ENCODE assay signal across 8 mouse cellular contexts in genomic region chr19:41442608-41442969, GRCm38 (mm10). TPM values are rescaled to one million over a fixed set of nuclear protein-coding genes. Genes with fewer than 3 reads are reported as not detected.
DNase-seq lines count a peak whose midpoint lies in the region; ATAC-seq and TF ChIP-seq lines count a peak whose summit lies in the region.

No protein-coding gene starts in this region.

- ATAC-seq in forebrain, embryonic 13.5 days = no peak
- ATAC-seq in hindbrain, embryonic 12.5 days (ENCODE audit: low FRiP score) = no peak
- ATAC-seq in limb, embryonic 12.5 days (ENCODE audit: insufficient number of reproducible peaks, insufficient read depth, low FRiP score, low TSS enrichment, low read depth) = no peak
- no peak for ATAC-seq in midbrain, embryonic 11.5 days (ENCODE audit: low FRiP score)

- H3K9ac ChIP-seq in forebrain, embryonic 13.5 days = no peak overlapping the region
- H3K9ac ChIP-seq in hindbrain, embryonic 12.5 days = no peak overlapping the region
- no peak overlapping the region for H3K9ac ChIP-seq in limb, embryonic 12.5 days (replicated peaks)
- no peak overlapping the region for H3K9ac ChIP-seq in midbrain, embryonic 11.5 days (ENCODE audit: low read length)

- no peaks in the 10 kb centered on the region for H3K9me3 ChIP-seq in forebrain, embryonic 13.5 days (replicated peaks)
- no peaks in the 10 kb centered on the region for H3K9me3 ChIP-seq in hindbrain, embryonic 12.5 days (replicated peaks)
- no peaks in the 10 kb centered on the region for H3K9me3 ChIP-seq in limb, embryonic 12.5 days
- H3K9me3 ChIP-seq in midbrain, embryonic 11.5 days (ENCODE audit: control insufficient read depth, low read length) = no peaks in the 10 kb centered on the region

- DNase-seq in heart, adult 11 months = peak; percentile 92
- DNase-seq in heart, postnatal 25 days (ENCODE audit: low spot score) = no peak
- DNase-seq in midbrain, embryonic 11.5 days (ENCODE audit: low spot score, missing footprints) = peak; percentile 92
- DNase-seq in spleen, postnatal 4 days (ENCODE audit: low spot score in 2 of 2) = peak; percentile 73 to 93

- TF ChIP-seq CTCF in bone marrow macrophage, adult 2 months (IDR thresholded peaks at IDR 0.05; ENCODE audit: low read depth, low read length) = peak; percentile 99

- intact Hi-C loops in heart, postnatal 25 days (cut with DNase I) = no loop called here

- peak overlapping the region; percentile 53 for H3K4me3 ChIP-seq in bone marrow macrophage, adult 2 months (ENCODE audit: insufficient read depth, low read length)
- no peak overlapping the region for H3K4me3 ChIP-seq in forebrain, embryonic 13.5 days
- no peak overlapping the region for H3K4me3 ChIP-seq in hindbrain, embryonic 12.5 days
- peak overlapping the region; percentile 27 for H3K4me3 ChIP-seq in limb, embryonic 12.5 days (replicated peaks)
- no peak overlapping the region for H3K4me3 ChIP-seq in midbrain, embryonic 11.5 days (ENCODE audit: low read depth, low read length)

- no peak overlapping the region for H3K27ac ChIP-seq in bone marrow macrophage, adult 2 months (ENCODE audit: insufficient read depth, low read depth, low read length)
- no peak overlapping the region for H3K27ac ChIP-seq in forebrain, embryonic 13.5 days
- H3K27ac ChIP-seq in hindbrain, embryonic 12.5 days = no peak overlapping the region
- no peak overlapping the region for H3K27ac ChIP-seq in limb, embryonic 12.5 days
- H3K27ac ChIP-seq in midbrain, embryonic 11.5 days (ENCODE audit: low read depth, low read length) = no peak overlapping the region

- peaks cover 9% of the 10 kb centered on the region for H3K27me3 ChIP-seq in forebrain, embryonic 13.5 days
- peaks cover 14% of the 10 kb centered on the region for H3K27me3 ChIP-seq in hindbrain, embryonic 12.5 days
- peaks cover 18% of the 10 kb centered on the region for H3K27me3 ChIP-seq in limb, embryonic 12.5 days
- H3K27me3 ChIP-seq in midbrain, embryonic 11.5 days (ENCODE audit: control insufficient read depth, insufficient read depth, low read length) = peaks cover 6% of the 10 kb centered on the region; the same call in 1 of the 2 replicates

- no peaks in the 10 kb centered on the region for H3K36me3 ChIP-seq in forebrain, embryonic 13.5 days (ENCODE audit: poor library complexity, severe bottlenecking)
- no peaks in the 10 kb centered on the region for H3K36me3 ChIP-seq in hindbrain, embryonic 12.5 days
- H3K36me3 ChIP-seq in limb, embryonic 12.5 days = no peaks in the 10 kb centered on the region
- H3K36me3 ChIP-seq in midbrain, embryonic 11.5 days (ENCODE audit: control insufficient read depth, insufficient read depth, low read length) = no peaks in the 10 kb centered on the region

- H3K4me2 ChIP-seq in forebrain, embryonic 13.5 days = peak overlapping the region; percentile 33; the same call in 1 of the 2 replicates
- H3K4me2 ChIP-seq in hindbrain, embryonic 12.5 days (replicated peaks) = peak overlapping the region; percentile 42
- H3K4me2 ChIP-seq in limb, embryonic 12.5 days = peak overlapping the region; percentile 51
- no peak overlapping the region; the same call in 1 of the 2 replicates for H3K4me2 ChIP-seq in midbrain, embryonic 11.5 days

- H3K4me1 ChIP-seq in bone marrow macrophage, adult 2 months (ENCODE audit: control insufficient read depth, insufficient read depth, low read length) = peaks cover 19% of the 10 kb centered on the region
- peaks cover 3% of the 10 kb centered on the region; the same call in 1 of the 2 replicates for H3K4me1 ChIP-seq in forebrain, embryonic 13.5 days
- peaks cover 7% of the 10 kb centered on the region for H3K4me1 ChIP-seq in hindbrain, embryonic 12.5 days
- H3K4me1 ChIP-seq in limb, embryonic 12.5 days (replicated peaks) = 0 out of 2 replicates have a peak, but pooled peaks cover 2% of the 10 kb centered on the region
- peaks cover 2% of the 10 kb centered on the region; the same call in 1 of the 2 replicates for H3K4me1 ChIP-seq in midbrain, embryonic 11.5 days (ENCODE audit: control insufficient read depth, insufficient read depth, low read length)

- WGBS in forebrain, embryonic 13.5 days = 21% methylated on average over 6 of the region's 6 CpGs
- 16% methylated on average over 6 of the region's 6 CpGs for whole genome bisulfite sequencing in hindbrain, embryonic 12.5 days
- 19% methylated on average over 6 of the region's 6 CpGs for WGBS in limb, embryonic 12.5 days
- 21% methylated on average over 6 of the region's 6 CpGs for WGBS in midbrain, embryonic 11.5 days

- TF ChIP-seq POLR2A in bone marrow macrophage, adult 2 months (IDR thresholded peaks at IDR 0.05; ENCODE audit: borderline replicate concordance, low read depth, low read length) = no peak

RNA-seq across cellular contexts. Expression of gene Lcor, which starts 39.8 kb away (rescaled TPM):
- total RNA-seq in heart, postnatal 25 days (2021) = 10 to 100 TPM; 11.9 to 12.3 TPM
- 8.9 and 9.3 TPM in 2 replicates for polyA plus RNA-seq in bone marrow macrophage, adult 2 months (2012; ENCODE audit: insufficient read depth, insufficient read length, missing spikeins)
- polyA plus RNA-seq in forebrain, embryonic 13.5 days (2015; fragmentation: Nextera tagmentation; extraction: Ambion mirVana) = 28.4 and 30.4 TPM in 2 replicates
- 37.2 and 40.5 TPM in 2 replicates for polyA plus RNA-seq in hindbrain, embryonic 12.5 days (2016; fragmentation: Nextera tagmentation; extraction: Ambion mirVana)
- polyA plus RNA-seq in limb, embryonic 12.5 days (2016; fragmentation: Nextera tagmentation; extraction: Ambion mirVana) = 9.8 and 10.4 TPM in 2 replicates
- polyA plus RNA-seq in midbrain, embryonic 11.5 days (2014; fragmentation: Nextera tagmentation; extraction: Ambion mirVana) = 31.3 and 34.1 TPM in 2 replicates

RNA-seq across cellular contexts. Expression of gene Pik3ap1, which starts 57.7 kb away (rescaled TPM):
- 1 to 10 TPM; 1.5 to 2.0 TPM for total RNA-seq in heart, postnatal 25 days (2021)
- polyA plus RNA-seq in bone marrow macrophage, adult 2 months (2012; ENCODE audit: insufficient read depth, insufficient read length, missing spikeins) = 312 and 343 TPM in 2 replicates
- polyA plus RNA-seq in forebrain, embryonic 13.5 days (2015; fragmentation: Nextera tagmentation; extraction: Ambion mirVana) = 0.99 and 1.1 TPM in 2 replicates
- polyA plus RNA-seq in hindbrain, embryonic 12.5 days (2016; fragmentation: Nextera tagmentation; extraction: Ambion mirVana) = 2.5 and 2.9 TPM in 2 replicates
- polyA plus RNA-seq in limb, embryonic 12.5 days (2016; fragmentation: Nextera tagmentation; extraction: Ambion mirVana) = 0.97 and 1.4 TPM in 2 replicates
- 3.4 and 4.6 TPM in 2 replicates for polyA plus RNA-seq in midbrain, embryonic 11.5 days (2014; fragmentation: Nextera tagmentation; extraction: Ambion mirVana)

Comparison
In these comparisons a context has a peak if more than half of its experiments do, and no peak if none do; other contexts are left out.
1. H3K4me3 ChIP-seq: peak in bone marrow macrophage, adult 2 months (single experiment) and limb, embryonic 12.5 days (single experiment); none in forebrain, embryonic 13.5 days (single experiment), hindbrain, embryonic 12.5 days (single experiment) and midbrain, embryonic 11.5 days (single experiment).
2. RNA of gene Pik3ap1, which starts 57.7 kb away (polyA plus RNA-seq): 312 to 343 TPM in bone marrow macrophage, adult 2 months; 3.4 to 4.6 TPM in midbrain, embryonic 11.5 days, 2.5 to 2.9 TPM in hindbrain, embryonic 12.5 days, 0.99 to 1.1 TPM in forebrain, embryonic 13.5 days and 0.97 to 1.4 TPM in limb, embryonic 12.5 days; every median in the first group is over 10 times any median in the second.